Mouse (Mus musculus): Measurements from ENCODE around the gene Gm28230.

Gene Gm28230

DNA sequence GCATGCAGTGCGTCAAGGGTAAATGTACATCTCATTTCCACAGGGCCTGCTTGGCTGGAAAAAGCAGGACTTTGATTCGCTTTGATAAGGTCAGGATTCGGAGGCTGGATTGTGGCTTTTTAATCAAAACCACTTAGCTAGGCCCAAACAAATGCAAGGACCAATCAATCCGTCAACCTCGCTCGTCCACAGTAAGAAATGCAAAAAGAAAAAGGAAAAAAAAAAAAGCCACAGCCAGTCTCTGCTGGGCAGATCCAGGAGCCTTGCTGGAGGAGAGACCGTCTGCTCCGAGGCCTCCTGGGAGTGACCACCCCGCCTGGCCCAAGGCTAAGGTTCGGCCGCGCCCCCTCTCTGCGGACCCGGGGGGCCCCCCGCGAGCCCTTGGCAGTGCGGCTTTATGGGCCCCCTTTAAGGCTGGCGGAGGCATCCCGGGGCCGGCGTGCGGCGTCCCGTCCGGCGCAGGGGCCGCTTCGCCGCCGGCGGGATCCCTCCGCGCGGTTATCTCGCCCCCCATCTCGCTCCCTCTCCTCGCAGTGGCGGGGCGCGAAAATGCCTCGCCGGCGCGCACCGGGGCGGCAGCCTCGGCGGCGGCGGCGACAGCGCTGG lies 22.0 kb upstream of the Gm28230 start, which contains the start of gene Hoxd8:
TSS of gene Hoxd8 (plus strand) at position 223 of the 606 bp plus-strand sequence.
- DNase-seq (ENCODE audit: low read depth, low spot score), result no peak

DNA sequence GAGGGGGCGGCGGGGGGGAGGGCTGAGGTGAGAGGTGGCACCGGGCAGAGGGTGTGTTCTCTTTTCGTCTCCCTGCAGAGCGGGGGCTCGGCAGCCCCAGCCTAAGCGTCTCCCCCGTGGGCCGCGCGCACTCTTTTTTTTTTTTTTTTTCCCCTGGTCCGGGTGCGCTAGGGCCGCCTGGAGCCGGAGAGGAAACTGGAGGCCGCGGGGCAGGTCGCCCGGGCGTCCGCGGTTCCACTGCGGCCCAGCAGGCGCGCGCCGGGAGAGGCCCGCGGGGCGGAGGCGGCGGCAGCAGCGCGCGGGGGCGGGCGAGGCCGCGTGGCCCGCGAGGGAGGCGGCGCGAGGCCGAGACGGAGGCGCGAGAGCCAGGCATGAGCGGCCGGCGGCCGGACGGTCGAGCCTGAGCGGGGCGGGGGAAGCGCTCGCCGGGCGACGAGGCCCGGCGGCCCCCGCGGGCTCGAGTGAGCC lies 21.5 kb upstream of the Gm28230 start:
- DNase-seq (ENCODE audit: low read depth, low spot score), result no peak

DNA sequence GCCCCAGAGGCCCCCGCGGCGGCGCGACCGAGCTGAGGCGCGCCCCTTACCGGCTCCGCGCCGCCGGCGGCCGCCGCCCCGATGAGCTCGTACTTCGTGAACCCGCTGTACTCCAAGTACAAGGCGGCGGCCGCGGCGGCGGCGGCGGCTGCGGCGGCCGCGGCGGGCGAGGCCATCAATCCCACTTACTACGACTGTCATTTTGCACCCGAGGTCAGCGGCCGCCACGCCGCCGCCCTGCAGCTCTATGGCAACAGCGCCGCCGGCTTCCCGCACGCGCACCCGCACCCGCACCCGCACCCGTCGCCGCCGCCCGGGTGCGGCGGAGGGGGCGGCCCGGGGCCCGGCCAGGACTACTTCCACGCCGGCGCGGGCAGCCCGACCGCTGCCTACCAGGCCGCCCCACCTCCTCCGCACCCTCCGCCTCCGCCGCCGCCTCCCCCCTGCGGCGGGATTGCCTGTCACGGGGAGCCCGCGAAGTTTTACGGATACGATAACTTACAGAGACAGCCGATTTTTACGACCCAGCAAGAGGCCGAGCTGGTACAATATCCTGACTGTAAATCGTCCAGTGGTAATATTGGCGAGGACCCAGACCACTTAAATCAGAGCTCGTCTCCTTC lies 20.9 kb upstream of the Gm28230 start:
- DNase-seq (ENCODE audit: low read depth, low spot score), result no peak

DNA sequence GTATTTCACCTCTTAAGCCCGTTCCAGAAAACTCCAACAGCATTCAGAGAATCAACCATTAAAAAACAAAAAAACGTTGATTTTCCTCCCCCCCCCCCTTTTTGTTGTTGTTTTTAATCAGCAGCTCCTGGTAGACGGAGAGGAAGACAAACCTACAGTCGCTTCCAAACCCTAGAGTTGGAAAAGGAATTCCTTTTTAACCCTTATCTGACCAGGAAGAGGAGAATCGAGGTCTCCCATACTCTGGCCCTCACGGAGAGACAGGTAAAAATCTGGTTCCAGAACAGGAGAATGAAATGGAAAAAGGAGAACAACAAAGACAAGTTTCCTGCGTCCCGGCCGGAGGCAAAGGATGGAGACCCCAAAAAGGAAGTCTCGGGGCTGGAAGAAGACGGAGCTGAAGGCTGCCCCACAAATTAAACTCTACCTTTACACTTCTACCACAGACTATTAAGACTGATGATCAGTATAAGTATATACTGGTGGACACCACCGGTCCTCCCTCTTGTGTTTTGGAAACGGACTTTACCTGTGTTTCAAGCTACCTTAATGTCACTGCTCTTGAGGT lies 20.1 kb upstream of the Gm28230 start:
- DNase-seq (ENCODE audit: low read depth, low spot score), result no peak

DNA sequence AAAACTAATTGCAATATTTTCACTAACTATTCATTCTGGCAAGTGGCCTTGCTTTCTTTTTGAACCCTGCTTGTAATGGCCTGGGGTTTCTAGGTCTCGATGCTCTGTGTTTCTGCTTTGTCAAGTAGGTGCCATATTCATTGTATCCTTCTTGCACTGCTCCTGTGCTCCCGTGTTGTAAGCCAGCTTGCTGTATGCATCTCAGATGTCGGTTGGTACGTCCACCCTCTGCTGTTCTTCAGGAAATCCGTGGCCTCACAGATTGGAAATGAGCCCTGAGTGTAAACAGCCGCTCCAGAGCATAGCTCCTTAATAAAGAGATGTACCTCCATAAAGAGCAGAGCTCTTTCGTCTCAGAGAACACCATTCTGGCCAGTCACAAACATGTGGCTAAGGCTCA lies 18.9 kb upstream of the Gm28230 start:
- DNase-seq (ENCODE audit: low read depth, low spot score), result no peak

DNA sequence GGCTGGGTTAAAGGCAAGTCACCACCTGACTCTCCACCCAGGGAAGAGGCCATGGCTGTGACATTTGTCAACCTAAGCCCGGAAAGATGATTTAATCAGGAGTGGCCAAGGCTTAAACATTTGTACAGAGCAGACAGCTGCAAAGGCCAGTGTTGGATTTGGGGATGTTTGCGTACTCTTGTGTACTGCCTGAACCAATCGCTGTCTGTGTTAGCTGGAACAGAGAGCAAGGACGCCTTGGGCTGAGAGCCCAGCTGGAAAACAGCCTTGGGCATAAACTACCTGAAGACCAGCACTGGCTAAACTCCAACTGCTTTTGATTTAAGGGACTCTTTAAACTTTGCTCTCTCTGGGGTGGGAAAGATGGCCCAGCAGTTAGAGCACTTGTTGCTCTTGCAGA lies 17.9 kb upstream of the Gm28230 start:
- no peak for DNase-seq (ENCODE audit: low read depth, low spot score)

DNA sequence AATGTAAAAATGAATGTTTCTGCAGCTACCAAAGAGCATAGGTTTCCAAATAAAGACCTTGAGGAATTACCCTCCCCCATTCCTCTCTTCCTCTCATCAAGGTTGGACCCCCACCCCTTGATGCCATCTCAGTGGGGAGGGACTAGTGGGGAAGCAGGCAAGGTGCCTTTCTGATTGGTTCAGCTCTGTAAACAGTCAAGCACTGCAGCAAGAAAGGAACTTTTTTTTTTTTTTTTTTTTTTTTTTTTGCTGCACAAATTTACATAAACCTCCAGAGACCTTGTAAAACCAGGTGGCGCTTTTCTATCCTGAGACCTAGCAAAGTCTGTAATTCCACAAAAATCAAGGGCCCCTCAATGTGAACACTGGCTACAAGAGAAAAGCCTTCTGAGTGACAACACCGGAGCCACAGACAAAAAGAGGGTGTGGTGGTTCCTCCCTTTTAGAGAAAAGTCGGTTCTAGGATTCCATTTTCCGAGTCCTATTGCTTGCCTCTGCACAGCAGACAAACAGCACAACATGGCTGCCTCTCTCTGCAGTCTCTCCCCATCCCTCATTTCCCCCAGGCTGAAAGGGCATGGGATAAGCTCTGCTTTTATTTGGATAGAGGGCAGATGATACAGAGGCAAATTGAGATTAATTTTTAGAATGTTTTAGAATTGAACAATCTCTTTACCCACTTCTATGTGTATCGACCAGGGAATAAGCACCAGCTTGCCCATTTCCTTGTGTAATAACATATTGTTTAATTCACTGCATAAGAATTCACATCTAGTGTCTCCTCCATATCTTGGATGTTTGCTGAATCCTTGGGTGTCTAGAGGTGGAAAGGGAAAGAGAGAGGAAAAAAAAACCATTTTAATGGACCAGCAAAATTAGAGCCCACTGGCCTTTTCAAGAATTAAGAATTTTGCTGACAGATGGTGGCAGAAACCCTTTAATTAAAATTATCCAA lies 16.8 kb upstream of the Gm28230 start:
- DNase-seq (ENCODE audit: low read depth, low spot score), result no peak

DNA sequence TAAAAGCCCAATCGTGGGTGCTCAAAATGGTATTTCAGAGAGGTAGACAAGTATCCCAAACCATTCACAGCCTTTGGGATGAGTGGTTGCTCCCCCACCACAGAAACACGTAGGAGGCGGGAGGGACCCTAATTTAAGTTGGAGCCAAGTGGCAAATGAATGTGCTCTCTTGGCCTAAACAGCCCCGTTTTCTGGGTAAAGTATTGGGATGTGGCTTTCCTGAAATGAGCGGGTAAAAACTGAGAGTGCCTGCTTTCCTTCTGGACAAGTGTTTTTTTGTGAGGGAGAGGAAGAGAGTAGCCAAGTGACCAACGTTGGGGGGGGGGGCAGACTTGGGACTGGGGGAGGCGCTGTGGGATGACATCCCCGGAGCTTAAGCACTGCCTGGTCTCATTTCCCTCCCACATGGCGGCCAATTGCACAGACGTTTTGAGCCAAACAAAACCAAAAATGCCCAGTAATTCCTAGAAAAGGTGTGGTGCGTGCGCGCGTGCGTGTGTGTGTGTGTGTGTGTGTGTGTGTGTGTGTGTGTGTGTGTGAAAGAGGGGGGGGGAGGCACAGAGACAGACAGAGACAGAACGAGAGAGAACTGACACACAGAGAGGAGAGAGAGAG lies 15.5 kb upstream of the Gm28230 start:
- no peak for DNase-seq (ENCODE audit: low read depth, low spot score)

DNA sequence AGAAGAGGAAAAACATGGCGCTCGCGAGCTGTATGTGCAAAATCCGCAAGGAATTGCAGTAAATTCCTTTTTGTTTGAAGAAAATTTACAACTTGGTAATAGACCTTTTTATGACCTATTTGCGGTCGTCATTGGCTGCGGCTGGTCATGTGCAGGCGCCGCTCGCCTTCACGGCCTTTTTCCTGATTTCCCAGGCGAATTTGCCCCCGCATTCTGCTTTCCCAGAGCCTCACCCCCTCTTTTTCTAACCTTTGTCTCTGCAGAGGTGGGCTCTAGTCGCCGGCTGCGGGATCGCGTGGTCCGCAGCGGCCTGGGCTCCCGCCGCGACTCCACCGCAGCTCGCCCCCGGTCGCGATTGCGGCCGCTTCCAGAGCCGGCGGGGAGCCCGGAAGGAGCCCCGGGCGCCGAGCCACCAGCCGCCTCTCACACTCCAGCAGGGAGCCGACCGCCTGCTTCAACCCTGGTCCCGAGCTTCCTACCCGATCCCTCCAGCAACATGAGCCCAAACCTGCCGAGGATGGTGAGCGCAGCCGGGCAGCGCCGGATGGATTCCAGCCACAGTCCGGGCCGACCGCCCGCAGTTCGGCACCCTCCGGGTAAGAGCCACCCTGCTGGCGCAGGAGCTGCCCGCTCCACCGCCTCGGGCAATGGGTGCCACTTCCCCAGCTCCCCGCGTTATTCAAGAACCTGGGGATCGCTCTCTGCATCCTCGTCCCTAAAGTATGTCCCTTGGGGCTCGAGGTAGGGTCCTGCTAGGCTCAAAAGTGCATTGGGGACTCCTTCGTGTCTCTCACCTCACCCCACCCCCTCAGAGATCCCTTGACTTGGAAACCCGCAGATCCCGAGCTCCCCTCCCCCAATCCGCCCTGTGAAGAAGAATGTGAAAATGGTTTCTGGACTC lies 14.6 kb upstream of the Gm28230 start, which contains the start of the genes Hoxd3 and Hoxd4:
TSS of gene Hoxd3 (plus strand) at position 207 of the 901 bp plus-strand sequence.
TSS of gene Hoxd4 (plus strand) at position 209 of the 901 bp plus-strand sequence.
- no peak for DNase-seq (ENCODE audit: low read depth, low spot score)

DNA sequence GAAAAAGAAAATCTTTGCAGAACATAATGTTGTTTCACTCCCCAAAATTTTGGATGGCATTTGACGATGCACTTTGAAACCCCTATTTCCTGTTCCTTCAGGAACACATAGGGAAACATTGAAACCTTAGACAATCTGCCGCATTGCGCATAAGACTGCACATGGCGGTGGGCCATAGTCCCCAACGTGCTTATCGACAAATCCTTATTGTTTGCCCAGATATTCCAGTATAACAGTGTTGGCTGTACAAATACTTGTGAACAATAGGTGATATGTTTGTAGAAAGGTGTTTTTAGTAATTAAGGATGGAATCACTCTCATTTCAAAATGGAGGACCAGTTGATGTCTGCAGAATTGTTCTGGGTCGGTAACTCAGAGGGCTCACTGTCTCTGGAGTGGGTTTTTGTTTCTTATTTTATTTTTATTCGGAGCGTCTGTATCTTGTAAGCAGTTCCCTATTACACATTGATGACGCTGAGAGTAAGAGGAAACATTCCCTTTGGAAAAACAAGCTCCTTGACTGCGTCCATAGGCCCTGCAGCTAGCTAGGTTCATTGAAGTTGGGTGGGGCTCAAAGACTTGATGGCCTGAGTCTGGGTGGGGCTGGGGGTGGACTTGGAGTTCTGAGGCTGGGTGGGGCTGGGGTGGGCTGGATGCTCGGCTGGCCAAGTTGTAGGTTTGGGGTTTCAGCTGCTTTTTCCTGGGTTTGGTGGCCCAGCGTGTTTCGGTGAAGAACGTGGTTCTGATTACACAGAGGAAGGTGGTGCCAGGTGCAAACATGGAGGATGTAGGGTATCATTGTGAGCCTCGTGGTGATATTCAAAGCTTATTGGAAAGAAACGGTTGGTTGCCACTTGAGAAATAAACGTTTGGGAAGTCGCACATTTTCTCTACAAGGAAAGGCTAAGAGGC lies 13.0 kb upstream of the Gm28230 start:
- no peak for DNase-seq (ENCODE audit: low read depth, low spot score)

DNA sequence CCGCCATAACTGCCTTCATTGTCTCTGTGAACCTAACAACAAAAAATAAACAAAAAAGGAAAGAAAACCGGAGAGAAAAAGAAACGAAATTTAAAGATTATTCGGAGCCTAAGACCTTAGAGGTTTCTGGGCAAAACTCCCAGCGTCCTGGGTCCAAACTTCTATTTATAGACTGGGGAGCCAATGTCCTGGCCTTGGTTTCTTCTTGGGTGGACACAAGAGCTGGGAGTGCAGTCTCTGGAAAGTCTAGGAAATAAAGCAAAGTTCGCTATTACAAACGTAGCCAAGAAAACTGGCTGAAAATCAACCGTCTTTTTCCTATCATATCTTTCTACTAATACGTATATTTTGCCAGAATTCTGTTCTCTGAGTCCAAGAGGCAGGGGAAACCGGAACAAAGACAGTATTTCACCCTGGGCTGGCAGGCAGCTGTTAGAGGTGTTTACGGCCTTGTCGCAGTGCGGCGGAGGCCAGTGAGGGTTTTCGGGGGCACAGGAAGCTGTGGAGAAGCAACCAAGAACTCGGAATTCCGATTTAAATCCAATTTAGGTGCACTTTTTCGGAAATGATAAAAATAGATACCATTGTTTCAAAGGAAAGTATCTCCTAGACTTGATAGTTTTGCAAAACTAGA lies 12.3 kb upstream of the Gm28230 start:
- no peak for DNase-seq (ENCODE audit: low read depth, low spot score)

DNA sequence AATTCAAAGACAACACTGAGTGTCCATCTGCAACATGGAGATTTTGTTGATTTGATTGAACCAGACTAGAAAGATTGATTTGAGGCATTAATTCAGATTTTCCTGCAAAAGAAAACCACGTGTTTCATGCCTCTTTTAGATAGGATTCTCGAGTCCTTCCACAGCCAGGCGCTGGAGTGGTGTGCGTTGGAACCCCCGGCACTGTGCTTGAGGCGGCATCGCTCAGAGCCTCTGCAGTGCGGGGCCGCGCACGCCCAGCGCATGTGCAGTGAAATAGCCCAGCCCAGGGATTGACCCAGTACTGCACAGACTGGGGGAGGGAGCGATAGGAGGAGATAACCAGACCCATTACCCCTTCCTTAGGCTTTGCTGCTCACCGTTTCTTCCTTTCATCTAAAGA lies 11.6 kb upstream of the Gm28230 start:
- DNase-seq (ENCODE audit: low read depth, low spot score), result no peak

DNA sequence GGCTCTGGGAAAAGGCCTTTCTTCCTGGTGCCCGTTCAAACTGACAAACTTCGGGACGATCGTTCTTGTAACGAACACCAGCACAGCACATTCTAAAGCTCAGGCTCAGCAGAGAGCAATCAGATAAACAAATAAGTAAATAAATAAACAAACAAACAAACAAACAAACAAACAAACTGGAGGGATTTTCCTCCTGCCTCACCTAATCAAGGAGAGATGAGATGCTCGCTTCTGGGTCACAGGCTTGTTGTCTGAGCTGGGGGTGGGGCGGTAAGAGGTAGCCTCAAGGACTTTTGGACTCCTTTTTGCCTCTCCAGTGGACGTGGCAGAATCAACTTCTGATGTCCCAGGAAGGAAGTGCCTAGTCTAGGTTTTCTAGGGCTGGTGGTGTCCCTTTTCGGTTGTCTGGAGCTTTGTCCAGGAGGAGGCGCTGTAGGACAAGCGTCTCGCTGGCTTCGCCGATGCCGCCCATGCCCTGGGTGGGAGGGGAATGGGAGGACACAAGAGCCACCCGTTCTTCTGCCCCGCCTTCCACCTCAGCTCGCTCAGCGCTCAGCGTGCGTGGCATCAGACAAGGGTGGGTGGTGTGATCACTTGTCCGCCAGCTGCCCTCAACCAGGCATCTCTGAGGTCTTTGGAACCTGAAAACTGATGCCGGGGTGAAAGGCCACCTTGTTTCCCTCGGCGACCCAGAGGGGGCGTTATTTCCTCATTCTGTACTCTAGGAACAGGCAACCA lies 10.9 kb upstream of the Gm28230 start:
- no peak for DNase-seq (ENCODE audit: low read depth, low spot score)

DNA sequence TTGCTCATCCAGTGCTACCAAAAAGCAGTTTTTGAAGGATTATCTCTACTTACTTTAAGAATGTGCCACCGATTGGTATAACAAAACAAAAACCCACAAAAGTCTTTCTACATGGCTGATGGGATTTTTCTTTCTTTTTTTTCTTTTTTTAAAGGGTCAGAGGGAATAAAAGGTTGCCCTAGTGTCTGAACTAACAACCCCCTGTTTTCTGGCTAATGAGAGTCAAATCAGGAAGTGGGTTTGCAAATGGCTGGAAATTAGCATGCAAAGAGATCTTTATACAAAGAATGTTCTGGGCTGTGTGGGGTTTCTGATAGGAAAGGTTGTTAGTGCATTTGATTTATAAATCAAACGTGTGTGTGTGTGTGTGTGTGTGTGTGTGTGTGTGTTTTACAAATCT lies 6.1 kb upstream of the Gm28230 start:
- no peak for DNase-seq (ENCODE audit: low read depth, low spot score)

DNA sequence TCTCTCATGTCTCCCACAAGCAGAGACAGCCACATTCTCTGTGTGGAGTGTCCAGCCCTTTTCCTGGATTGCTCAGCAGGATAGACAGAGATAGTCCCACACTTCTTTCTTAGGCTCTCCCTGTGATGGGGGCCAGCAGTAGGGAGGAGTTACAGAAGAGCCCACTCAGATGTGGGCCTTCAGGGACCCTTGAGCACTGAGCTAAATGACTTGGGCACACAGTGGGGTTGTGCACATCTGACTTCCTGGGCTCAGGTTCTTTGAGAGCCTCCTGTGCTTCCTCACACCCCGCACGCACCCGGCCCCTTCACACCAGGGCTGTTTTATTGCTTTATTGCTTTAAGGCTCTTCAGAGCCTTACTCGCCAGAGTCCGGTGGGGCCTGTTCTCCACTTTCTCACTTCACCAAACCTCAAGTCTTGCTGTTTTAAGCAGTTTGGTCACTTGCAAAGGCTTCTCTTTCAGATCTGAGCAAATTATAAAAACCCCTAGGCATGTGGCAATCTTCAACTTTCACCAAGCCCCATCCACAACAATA lies 5.5 kb upstream of the Gm28230 start:
- DNase-seq (ENCODE audit: low read depth, low spot score), result no peak

DNA sequence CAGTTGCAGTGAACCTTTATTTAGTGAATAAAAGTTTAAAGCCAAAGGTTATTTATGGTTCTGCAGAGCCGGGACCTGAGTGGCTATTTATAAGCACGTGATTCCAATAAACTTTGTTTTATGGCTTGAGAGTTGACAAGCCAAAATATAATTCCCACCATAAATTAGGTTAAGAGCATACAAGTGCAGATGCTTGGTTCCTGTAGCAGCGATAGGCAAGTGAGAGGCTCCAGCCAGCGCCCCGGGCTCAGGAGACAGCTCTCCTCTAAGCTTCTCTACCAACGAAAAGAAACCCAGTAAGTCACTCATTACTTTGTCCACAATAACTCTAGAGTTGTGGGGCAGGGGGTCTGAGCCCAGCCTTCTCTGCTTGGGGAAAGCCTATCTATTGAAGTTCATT lies 4.6 kb upstream of the Gm28230 start:
- DNase-seq (ENCODE audit: low read depth, low spot score), result no peak

DNA sequence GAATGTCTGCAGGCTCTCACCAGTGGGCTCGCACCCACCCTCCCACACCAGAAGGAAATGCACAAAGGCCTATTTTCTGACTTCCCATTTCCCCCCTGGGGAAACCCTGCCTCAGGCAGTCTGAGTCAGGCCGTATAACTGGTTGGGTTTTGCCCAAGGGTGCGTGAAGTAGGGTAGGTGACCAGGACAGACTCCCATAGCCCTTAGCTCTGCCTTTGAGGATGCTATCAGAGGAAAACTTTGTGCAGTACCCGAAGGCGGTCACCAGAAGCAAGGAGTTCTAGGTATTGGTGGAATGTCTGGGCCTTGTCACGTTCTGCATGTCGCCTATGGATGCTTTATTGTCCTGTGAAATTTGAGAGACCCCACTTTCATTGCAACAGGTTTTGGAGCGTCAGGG lies 3.6 kb upstream of the Gm28230 start:
- no peak for DNase-seq (ENCODE audit: low read depth, low spot score)

Data from c-Kit-negative CD71-positive TER-119-positive erythroid progenitor cells, embryonic 14.5 days (primary cell).